Mouse (Mus musculus): ENCODE measurements around the gene Igf2bp3. TPM values are rescaled to one million over a fixed set of nuclear protein-coding genes. Genes with fewer than 3 reads are reported as not detected.

Gene Igf2bp3
- polyA plus RNA-seq, 1 experiment: 22.0 TPM

- TF ChIP-seq CTCF (IDR thresholded peaks at IDR 0.05; ENCODE audit: borderline replicate concordance, extremely low read depth, insufficient read depth, insufficient read length): no peak
- DNase-seq (ENCODE audit: low read depth): no peak
Measured at GRCm38 (mm10) chr6:49241562-49241961, 26.8 kb upstream of the Igf2bp3 start.

GRCm38 (mm10) chr6:49236331-49236730 is 21.6 kb upstream of the Igf2bp3 start:
- TF ChIP-seq CTCF (IDR thresholded peaks at IDR 0.05; ENCODE audit: borderline replicate concordance, extremely low read depth, insufficient read depth, insufficient read length) (no peak), POLR2A (IDR thresholded peaks at IDR 0.05; ENCODE audit: borderline replicate concordance, extremely low read depth, insufficient read depth, insufficient read length, poor library complexity, severe bottlenecking) (no peak)

DNA sequence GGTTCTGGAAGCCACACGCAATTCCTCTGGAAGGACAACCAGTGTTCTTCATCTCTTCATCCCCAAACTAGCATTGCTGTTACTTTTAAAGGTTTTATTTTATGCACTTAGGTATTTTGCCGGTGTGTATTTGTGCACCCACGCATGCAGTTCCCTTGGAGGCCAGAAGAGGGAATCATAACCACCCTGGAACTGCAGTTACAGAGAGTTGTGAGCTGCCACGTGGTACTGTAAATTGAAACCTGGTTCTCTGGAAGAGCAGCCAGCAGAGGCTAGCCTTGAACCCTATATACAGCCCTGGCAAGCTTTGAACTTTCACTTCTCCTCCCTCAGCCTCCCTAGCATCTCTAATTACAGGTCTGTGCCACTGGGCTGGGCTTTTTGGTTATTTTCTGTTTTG is 18.6 kb upstream of the Igf2bp3 start:
- DNase-seq (ENCODE audit: low read depth): no peak
- peak; percentile 21; the same call in 1 of the 2 replicates for TF ChIP-seq CTCF (IDR thresholded peaks at IDR 0.05; ENCODE audit: borderline replicate concordance, extremely low read depth, insufficient read depth, insufficient read length)
- TF ChIP-seq POLR2A (IDR thresholded peaks at IDR 0.05; ENCODE audit: borderline replicate concordance, extremely low read depth, insufficient read depth, insufficient read length, poor library complexity, severe bottlenecking): no peak

More at GRCm38 (mm10) chr6:49236331-49236730, 21.6 kb upstream of the Igf2bp3 start:
- DNase-seq (ENCODE audit: low read depth): peak; percentile 86

DNA sequence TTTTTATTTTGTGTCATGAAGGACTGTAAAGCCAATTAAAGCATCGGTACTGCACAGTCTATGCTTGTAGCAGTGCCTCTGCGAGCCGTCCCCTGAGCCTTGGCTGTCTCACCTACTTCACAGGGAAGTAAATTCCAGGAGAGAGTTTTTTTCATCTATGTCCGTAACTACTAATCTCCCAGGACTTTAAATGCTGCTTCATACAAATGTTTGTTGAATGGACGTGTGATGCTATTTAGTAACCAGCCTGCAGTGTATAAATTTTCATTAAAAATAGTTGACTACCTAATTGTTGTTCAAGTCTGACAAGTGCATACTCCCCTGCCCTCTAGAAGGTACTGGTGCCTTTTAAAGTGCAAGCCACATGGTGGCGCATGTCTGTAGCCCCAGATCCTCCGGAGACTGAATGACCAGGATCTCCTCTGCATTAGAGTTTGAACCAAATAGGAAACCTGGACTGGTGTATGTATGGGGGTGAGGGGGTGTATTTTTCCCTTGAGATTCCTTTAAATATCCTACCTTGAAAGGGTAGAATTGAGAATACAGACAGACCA is 13.4 kb upstream of the Igf2bp3 start:
- DNase-seq (ENCODE audit: low read depth): peak; percentile 69
- TF ChIP-seq CTCF (IDR thresholded peaks at IDR 0.05; ENCODE audit: borderline replicate concordance, extremely low read depth, insufficient read depth, insufficient read length) (peak; percentile 64; the same call in 1 of the 2 replicates), POLR2A (IDR thresholded peaks at IDR 0.05; ENCODE audit: borderline replicate concordance, extremely low read depth, insufficient read depth, insufficient read length, poor library complexity, severe bottlenecking) (no peak)

DNA sequence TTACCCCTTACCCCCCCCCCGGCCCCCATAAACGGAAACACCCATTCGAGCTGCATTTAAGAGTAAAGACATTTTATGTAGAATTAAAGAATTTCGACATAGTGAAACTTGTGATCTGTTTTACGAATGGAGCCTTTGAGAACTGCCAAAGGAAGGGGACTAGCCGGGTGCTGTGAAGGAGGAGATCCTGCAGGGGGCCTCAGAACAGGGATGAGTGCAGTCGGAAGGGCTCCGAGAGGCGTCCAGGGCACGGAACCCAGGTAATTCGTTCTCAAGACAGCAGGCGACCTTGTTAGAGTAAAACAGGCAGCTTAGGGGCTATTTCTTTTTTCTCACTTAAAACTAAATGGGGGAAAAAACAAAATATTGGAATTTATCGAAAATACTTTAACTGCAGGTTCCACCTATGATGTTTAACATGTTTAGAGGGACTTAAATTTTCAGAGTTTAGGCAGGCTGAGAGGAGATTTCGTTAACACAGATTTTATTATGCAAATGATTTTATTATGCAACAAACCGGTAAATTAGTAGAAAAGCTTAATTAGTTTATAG is 12.5 kb upstream of the Igf2bp3 start:
- TF ChIP-seq CTCF (IDR thresholded peaks at IDR 0.05; ENCODE audit: borderline replicate concordance, extremely low read depth, insufficient read depth, insufficient read length) (peak; percentile 72), POLR2A (IDR thresholded peaks at IDR 0.05; ENCODE audit: borderline replicate concordance, extremely low read depth, insufficient read depth, insufficient read length, poor library complexity, severe bottlenecking) (no peak)
- DNase-seq (ENCODE audit: low read depth): peak; percentile 74

DNA sequence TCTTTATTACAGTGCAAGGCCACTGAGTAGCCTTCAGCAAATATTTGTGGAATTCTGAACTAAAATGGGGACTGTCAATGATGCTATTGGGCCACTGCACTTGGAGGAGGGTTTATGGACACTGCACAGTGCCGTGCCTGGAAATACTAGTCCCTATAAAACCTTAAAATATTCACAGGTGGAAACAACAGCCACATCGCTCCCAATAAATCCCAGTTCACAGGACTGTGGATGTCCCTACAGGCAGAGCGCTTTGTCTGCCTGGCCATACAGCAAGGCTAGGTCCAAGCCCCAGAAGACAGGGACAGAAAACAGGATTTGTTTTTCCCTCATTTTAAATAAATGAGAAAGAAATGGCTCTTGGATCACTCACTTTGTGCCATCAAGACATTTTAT is 11.0 kb upstream of the Igf2bp3 start:
- DNase-seq (ENCODE audit: low read depth): no peak
- TF ChIP-seq CTCF (IDR thresholded peaks at IDR 0.05; ENCODE audit: borderline replicate concordance, extremely low read depth, insufficient read depth, insufficient read length): no peak
- no peak for TF ChIP-seq POLR2A (IDR thresholded peaks at IDR 0.05; ENCODE audit: borderline replicate concordance, extremely low read depth, insufficient read depth, insufficient read length, poor library complexity, severe bottlenecking)

- DNase-seq (ENCODE audit: low read depth): no peak
- TF ChIP-seq CTCF (IDR thresholded peaks at IDR 0.05; ENCODE audit: borderline replicate concordance, extremely low read depth, insufficient read depth, insufficient read length) (no peak), POLR2A (IDR thresholded peaks at IDR 0.05; ENCODE audit: borderline replicate concordance, extremely low read depth, insufficient read depth, insufficient read length, poor library complexity, severe bottlenecking) (no peak)
Measured at GRCm38 (mm10) chr6:49224923-49225727, 10.4 kb upstream of the Igf2bp3 start.

- TF ChIP-seq POLR2A (IDR thresholded peaks at IDR 0.05; ENCODE audit: borderline replicate concordance, extremely low read depth, insufficient read depth, insufficient read length, poor library complexity, severe bottlenecking) (no peak), CTCF (IDR thresholded peaks at IDR 0.05; ENCODE audit: borderline replicate concordance, extremely low read depth, insufficient read depth, insufficient read length) (no peak)
- DNase-seq (ENCODE audit: low read depth): peak; percentile 49
Measured at GRCm38 (mm10) chr6:49221906-49222305, 7.1 kb upstream of the Igf2bp3 start.

GRCm38 (mm10) chr6:49219920-49220604 is 5.3 kb upstream of the Igf2bp3 start:
- DNase-seq (ENCODE audit: low read depth): peak; percentile 76
- TF ChIP-seq CTCF (IDR thresholded peaks at IDR 0.05; ENCODE audit: borderline replicate concordance, extremely low read depth, insufficient read depth, insufficient read length): no peak
- no peak for TF ChIP-seq POLR2A (IDR thresholded peaks at IDR 0.05; ENCODE audit: borderline replicate concordance, extremely low read depth, insufficient read depth, insufficient read length, poor library complexity, severe bottlenecking)

GRCm38 (mm10) chr6:49219001-49219560 is 4.3 kb upstream of the Igf2bp3 start:
- TF ChIP-seq CTCF (IDR thresholded peaks at IDR 0.05; ENCODE audit: borderline replicate concordance, extremely low read depth, insufficient read depth, insufficient read length) (no peak), POLR2A (IDR thresholded peaks at IDR 0.05; ENCODE audit: borderline replicate concordance, extremely low read depth, insufficient read depth, insufficient read length, poor library complexity, severe bottlenecking) (no peak)
- DNase-seq (ENCODE audit: low read depth): no peak

DNA sequence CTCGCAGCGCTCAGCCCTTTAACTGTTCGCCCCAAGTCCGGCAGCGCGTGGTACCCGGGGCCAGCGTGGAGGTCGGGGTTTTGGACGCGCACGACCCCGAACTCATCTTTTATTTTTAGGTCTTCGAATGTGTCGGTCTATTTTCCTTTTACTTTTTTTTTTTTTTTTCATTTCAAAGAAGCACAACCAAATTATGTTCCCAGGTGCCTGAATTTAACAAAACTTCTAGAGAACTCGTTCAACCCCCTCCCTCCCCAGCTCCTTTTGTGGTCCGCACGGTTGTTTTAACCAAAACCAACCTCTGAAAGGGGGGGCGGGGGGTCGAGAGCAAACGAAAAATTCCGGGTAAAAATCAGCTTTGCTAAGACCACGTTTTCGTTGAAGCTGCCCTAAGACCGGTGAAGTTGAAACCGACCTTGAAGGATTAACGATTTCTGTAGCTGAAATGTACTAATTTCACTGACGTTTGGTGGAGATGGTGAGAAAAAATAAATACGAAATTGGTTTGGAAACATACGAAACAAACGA is 3.6 kb upstream of the Igf2bp3 start:
- no peak for DNase-seq (ENCODE audit: low read depth)
- no peak for TF ChIP-seq CTCF (IDR thresholded peaks at IDR 0.05; ENCODE audit: borderline replicate concordance, extremely low read depth, insufficient read depth, insufficient read length)
- TF ChIP-seq POLR2A (IDR thresholded peaks at IDR 0.05; ENCODE audit: borderline replicate concordance, extremely low read depth, insufficient read depth, insufficient read length, poor library complexity, severe bottlenecking): no peak
